ENCODE assay signal across 8 mouse cellular contexts in genomic region chr12:100307501-100308260, GRCm38 (mm10).
DNase-seq lines count a peak whose midpoint lies in the region; ATAC-seq and TF ChIP-seq lines count a peak whose summit lies in the region.

No protein-coding gene starts in this region.

- H3K27me3 ChIP-seq in hindbrain, postnatal 0 days (ENCODE audit: insufficient read depth, low read length) = no peaks in the 10 kb centered on the region

- H3K4me2 ChIP-seq in hindbrain, postnatal 0 days (ENCODE audit: low read depth, low read length) = no peak overlapping the region

- no peak overlapping the region for H3K4me3 ChIP-seq in gastrocnemius, adult 2 months
- no peak overlapping the region for H3K4me3 ChIP-seq in hindbrain, postnatal 0 days (ENCODE audit: low read length)

- no peak overlapping the region; the same call in 1 of the 2 replicates for H3K9ac ChIP-seq in hindbrain, postnatal 0 days (replicated peaks; ENCODE audit: low read length)

- peak; percentile 92 for DNase-seq in adrenal gland, adult 2 months
- peak; percentile 83 to 86 for DNase-seq in cerebellum, adult 18-20 months
- peak; percentile 87 for DNase-seq in gastrocnemius, adult 2 months
- peak; percentile 83 for DNase-seq in hindbrain, postnatal 0 days (ENCODE audit: low spot score)
- DNase-seq in lung, postnatal 4 days = peak; percentile 71 to 87
- DNase-seq in spleen, adult 12 weeks (ENCODE audit: low spot score) = no peak
- no peak for DNase-seq in right cerebral cortex, adult 18-20 months
- no peak for DNase-seq in T-cell, adult 2 months (ENCODE audit: low spot score)

- no peaks in the 10 kb centered on the region for H3K36me3 ChIP-seq in hindbrain, postnatal 0 days (ENCODE audit: insufficient read depth, low read length)

- intact Hi-C loops in gastrocnemius, adult 2 months (cut with DNase I) = loop anchor here (5.0 kb wide), 1 partner anchor 105 kb away; no protein-coding TSS in a partner anchor

- ATAC-seq in hindbrain, postnatal 0 days = peak; percentile 66

- H3K9me3 ChIP-seq in hindbrain, postnatal 0 days (ENCODE audit: low read length) = no peaks in the 10 kb centered on the region

- peaks cover 39% of the 10 kb centered on the region for H3K4me1 ChIP-seq in hindbrain, postnatal 0 days (ENCODE audit: insufficient read depth, low read length)

- no peak for TF ChIP-seq CTCF in gastrocnemius, adult 2 months (IDR thresholded peaks at IDR 0.05)
- no peak for TF ChIP-seq CTCF in hindbrain, postnatal 0 days (IDR thresholded peaks at IDR 0.05; ENCODE audit: low read depth)

- peak overlapping the region; percentile 76 for H3K27ac ChIP-seq in gastrocnemius, adult 2 months
- H3K27ac ChIP-seq in hindbrain, postnatal 0 days = peak overlapping the region; percentile 72

- WGBS in hindbrain, postnatal 0 days = 22% methylated on average over 8 of the region's 8 CpGs

Comparison
In these comparisons a context has a peak if more than half of its experiments do, and no peak if none do; other contexts are left out.
1. DNase-seq: peak in adrenal gland, adult 2 months (single experiment), cerebellum, adult 18-20 months (2 of 2), gastrocnemius, adult 2 months (single experiment), hindbrain, postnatal 0 days (single experiment) and lung, postnatal 4 days (2 of 2); none in spleen, adult 12 weeks (single experiment), right cerebral cortex, adult 18-20 months (single experiment) and T-cell, adult 2 months (single experiment).